ENCODE assay signal across 32 mouse cellular contexts in genomic region chr8:128329502-128329901, GRCm38 (mm10).
"Had no signal": no experiment of that assay in that cellular context is flagged by ENCODE, and none has a peak within 500 bp of the region (broad histone marks: within the 10 kb centered on the region; RNA-seq: fewer than 3 reads in every experiment).

No protein-coding gene starts in this region.

- H3K4me3 ChIP-seq: left cerebral cortex, adult 2 months; limb, embryonic 10.5 days; limb, embryonic 12.5 days; limb, embryonic 13.5 days; limb, embryonic 15.5 days; liver, embryonic 12.5 days; liver, embryonic 13.5 days; liver, embryonic 15.5 days; lung, embryonic 15.5 days; megakaryocyte, embryonic 14.5 days; midbrain, embryonic 10.5 days; midbrain, embryonic 12.5 days; midbrain, embryonic 13.5 days; midbrain, embryonic 15.5 days; myocyte had no signal

- H3K9ac ChIP-seq: limb, embryonic 12.5 days; limb, embryonic 13.5 days; limb, embryonic 15.5 days; liver, embryonic 12.5 days; liver, embryonic 13.5 days; liver, embryonic 14.5 days; liver, embryonic 15.5 days; liver, postnatal 0 days; lung, embryonic 14.5 days; lung, embryonic 15.5 days; midbrain, embryonic 12.5 days; midbrain, embryonic 13.5 days; midbrain, embryonic 15.5 days had no signal

- ATAC-seq: liver, embryonic 12.5 days; liver, postnatal 0 days; lung, postnatal 0 days; midbrain, embryonic 13.5 days; midbrain, embryonic 15.5 days; midbrain, embryonic 16.5 days had no signal

- H3K27me3 ChIP-seq: limb, embryonic 12.5 days; limb, embryonic 15.5 days; liver, embryonic 12.5 days; liver, embryonic 13.5 days; liver, embryonic 15.5 days; lung, embryonic 15.5 days; megakaryocyte, embryonic 14.5 days; midbrain, embryonic 12.5 days; midbrain, embryonic 13.5 days; midbrain, embryonic 15.5 days had no signal

- H3K36me3 ChIP-seq: limb, embryonic 10.5 days; limb, embryonic 12.5 days; limb, embryonic 13.5 days; limb, embryonic 15.5 days; liver, embryonic 12.5 days; liver, embryonic 13.5 days; liver, embryonic 15.5 days; lung, embryonic 15.5 days; midbrain, embryonic 10.5 days; midbrain, embryonic 12.5 days; midbrain, embryonic 13.5 days; midbrain, embryonic 15.5 days had no signal

- H3K27ac ChIP-seq: left cerebral cortex, adult 2 months; limb, embryonic 10.5 days; limb, embryonic 12.5 days; limb, embryonic 13.5 days; limb, embryonic 15.5 days; liver, embryonic 12.5 days; liver, embryonic 13.5 days; liver, embryonic 14.5 days; liver, embryonic 15.5 days; lung, embryonic 15.5 days; macrophage; midbrain, embryonic 10.5 days; midbrain, embryonic 12.5 days; midbrain, embryonic 13.5 days; midbrain, embryonic 15.5 days had no signal

- H3K9me3 ChIP-seq: limb, embryonic 10.5 days; limb, embryonic 12.5 days; limb, embryonic 13.5 days; limb, embryonic 15.5 days; liver, embryonic 12.5 days; liver, embryonic 13.5 days; liver, embryonic 15.5 days; lung, embryonic 15.5 days; megakaryocyte, embryonic 14.5 days; midbrain, embryonic 10.5 days; midbrain, embryonic 12.5 days; midbrain, embryonic 13.5 days; midbrain, embryonic 15.5 days had no signal

- DNase-seq: left cerebral cortex, postnatal 4 days; liver; liver, embryonic 13.5 days; liver, postnatal 0 days; lung, adult 18-20 months; lung, adult 2 months; lung, embryonic 14.5 days; lung, postnatal 10 days; lung, postnatal 14 days; lung, postnatal 36 days; lung, postnatal 4 days; midbrain, embryonic 14.5 days had no signal

- H3K4me2 ChIP-seq: limb, embryonic 12.5 days; limb, embryonic 13.5 days; limb, embryonic 15.5 days; liver, embryonic 11.5 days; liver, embryonic 12.5 days; liver, embryonic 13.5 days; liver, embryonic 15.5 days; lung, embryonic 14.5 days; lung, embryonic 15.5 days; midbrain, embryonic 11.5 days; midbrain, embryonic 12.5 days; midbrain, embryonic 13.5 days; midbrain, embryonic 15.5 days had no signal

- H3K4me1 ChIP-seq: liver, embryonic 12.5 days; liver, embryonic 13.5 days; liver, embryonic 15.5 days; midbrain, embryonic 12.5 days; midbrain, embryonic 13.5 days; midbrain, embryonic 15.5 days had no signal
